Mouse (Mus musculus): ENCODE measurements around the gene Atp6v0e.

The Atp6v0e gene

DNA sequence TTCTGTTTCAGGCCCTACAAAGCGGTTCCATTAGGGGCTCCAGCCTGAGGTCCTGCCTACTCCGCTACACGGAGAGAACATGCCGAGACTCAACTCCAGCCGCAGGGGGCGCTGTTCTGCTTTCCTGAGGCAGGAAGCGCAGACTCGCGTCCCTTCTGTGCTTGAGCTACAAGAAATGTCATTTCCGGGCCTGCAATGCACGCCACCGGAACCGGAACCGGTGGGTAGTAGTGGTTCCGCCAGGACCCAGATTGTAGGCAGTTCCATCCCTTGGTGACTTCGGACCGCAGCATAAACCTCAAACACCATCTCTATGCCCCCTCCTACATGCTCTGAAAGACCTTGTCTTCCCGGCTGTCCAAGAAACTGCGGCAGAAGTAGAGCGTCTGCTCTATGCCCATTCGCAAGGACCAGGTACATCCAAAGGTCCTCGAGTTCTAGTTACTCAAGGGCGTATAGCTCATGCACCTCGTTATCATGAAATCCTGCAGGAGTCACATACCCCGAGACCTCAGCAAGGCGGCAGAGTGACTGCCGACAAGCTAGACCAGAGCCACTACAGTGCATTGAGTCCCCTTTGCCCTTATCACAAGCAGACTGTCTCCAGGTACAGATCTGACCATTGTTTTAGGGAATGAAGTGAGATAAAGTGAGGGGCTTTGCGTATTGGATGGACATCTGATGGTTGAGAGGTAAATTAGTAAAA is at the start of gene Atp6v0e:
TSS of gene Atp6v0e (plus strand) at position 254 of the 706 bp plus-strand sequence.
- in situ Hi-C loops (cut with MboI; ENCODE audit: low sequenced_read_pairs), result loop anchor here (10.0 kb wide), 1 partner anchor 232 kb away; no protein-coding TSS in a partner anchor

DNA sequence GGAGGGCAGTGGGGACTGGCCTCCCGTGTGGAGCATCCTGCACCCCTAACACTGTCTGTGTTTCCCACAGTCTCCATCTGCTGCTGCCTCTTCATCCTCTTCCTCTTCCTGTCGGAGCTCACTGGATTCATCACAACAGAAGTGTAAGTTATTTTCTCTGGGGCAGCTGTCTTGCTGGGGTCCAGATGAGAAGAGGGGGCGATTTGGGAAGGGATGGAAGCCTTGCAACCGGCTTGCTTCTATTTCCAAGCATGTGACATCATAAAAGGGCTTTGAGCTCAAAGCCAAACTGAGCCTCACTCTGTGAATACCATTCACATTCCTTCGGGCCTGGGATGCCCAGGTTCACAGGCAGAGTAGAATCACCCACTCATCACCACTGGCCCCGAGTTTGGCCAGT is 48.7 kb upstream of the Atp6v0e start:
- in situ Hi-C loops (cut with MboI; ENCODE audit: low sequenced_read_pairs), result no loop called here

DNA sequence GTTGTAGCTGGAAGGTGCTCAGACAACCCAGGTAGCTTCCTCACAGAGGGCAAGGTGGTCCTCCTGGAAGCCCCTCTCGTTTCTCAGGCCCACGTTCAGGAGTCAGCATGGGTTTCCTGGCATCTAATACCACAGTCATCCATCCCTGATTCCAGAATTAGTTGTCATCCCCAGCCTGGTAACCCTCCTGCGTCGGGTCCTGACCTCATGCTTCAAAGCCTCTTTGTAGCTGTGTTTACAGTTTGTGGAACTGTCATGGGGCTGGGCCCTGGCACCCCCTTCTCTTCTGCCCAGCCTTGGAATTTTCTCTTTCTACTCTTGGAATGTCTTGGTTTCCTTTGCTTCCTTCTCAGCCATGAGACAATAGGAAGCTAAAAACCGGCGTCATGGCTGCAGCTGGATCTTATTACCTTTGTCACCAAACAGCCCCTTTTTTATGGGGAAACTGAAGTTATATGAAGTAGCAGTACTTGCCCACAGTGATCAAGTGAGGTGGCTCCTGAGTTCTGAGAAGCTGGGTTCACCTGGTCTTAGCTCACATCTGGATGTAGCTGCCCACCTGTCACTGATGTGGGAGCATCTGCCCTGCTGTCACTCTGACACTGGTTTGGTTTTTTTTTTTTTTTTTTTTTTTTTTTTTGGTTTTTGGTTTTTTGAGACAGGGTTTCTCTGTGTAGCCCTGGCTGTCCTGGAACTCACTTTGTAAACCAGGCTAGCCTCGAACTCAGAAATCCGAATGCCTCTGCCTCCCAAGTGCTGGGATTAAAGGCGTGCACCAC is 48.1 kb upstream of the Atp6v0e start:
- in situ Hi-C loops (cut with MboI; ENCODE audit: low sequenced_read_pairs), result no loop called here

DNA sequence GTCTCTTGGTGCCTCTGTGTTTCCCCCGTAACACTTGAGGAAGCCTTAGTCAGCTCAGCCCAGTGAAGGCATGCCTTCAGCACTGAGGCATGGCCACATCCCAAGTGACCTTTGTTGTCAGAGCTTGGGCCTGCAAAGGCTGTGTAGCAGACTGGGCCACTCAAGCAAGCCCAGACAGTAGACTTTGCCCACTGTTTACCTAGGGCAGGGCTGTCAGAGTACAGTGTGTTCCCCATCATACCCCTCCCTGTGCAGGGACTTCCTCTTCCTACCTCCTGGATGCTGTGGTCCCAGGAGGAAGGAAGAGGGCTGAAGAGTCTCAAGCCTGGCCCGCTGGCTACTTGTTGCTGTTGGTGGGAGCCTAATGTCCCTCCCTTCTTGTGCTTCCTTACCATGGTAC is 46.3 kb upstream of the Atp6v0e start:
- in situ Hi-C loops (cut with MboI; ENCODE audit: low sequenced_read_pairs), result no loop called here

DNA sequence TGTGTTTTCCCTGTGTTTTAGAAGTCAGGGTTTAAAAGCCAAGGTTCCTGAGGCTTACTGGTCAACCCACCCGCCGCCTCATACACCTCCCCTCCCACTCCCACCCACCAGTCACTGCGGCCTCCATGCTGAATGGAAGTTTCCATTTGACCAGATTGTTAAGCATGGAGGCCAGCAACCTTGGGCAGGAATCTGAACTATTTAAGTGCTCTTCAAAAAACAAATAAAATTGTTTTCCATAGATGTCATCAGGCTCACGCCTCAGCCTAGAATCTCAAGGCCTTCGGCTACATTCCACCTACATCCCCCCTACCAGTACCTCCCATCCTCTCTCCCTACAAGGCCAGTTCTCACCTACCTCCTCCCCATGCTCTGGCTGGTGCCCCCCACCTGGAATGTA is 44.5 kb upstream of the Atp6v0e start:
- in situ Hi-C loops (cut with MboI; ENCODE audit: low sequenced_read_pairs), result no loop called here

DNA sequence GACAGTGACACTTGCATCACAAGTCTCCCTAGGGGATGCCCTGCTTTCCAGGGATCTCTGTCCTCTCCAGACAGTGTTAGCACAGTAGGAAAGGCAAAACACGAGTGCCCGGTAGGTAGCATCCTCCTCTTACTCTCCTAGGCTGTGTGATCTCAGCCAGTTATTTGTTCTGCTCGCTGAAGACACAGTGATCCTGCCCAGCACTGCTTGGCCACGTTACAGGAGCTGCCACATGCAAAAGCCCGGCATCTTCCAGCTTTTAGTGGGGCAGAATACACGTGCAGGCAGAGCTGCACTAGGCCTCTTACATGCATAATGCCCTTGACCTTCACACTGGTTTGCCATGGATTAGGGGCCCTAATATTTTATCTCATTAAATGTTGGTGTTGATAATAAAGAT is 43.5 kb upstream of the Atp6v0e start:
- in situ Hi-C loops (cut with MboI; ENCODE audit: low sequenced_read_pairs), result no loop called here

DNA sequence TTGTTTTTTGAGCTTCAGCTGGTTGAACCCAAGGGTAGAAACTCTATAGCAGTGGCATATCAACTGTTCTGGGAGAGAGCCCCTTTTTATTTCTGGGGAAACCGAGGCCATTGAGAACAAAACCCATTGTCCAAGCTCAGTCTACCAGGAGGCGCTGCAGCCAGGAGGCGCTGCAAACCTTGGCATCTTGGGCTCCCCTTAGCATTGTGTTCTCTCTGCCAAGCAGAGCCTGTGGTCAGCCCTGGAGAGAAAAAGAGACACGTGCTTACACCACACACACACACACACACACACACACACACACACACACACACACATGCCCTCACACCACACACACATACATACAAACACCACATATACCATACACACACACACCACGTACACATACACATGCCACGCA is 42.7 kb upstream of the Atp6v0e start:
- in situ Hi-C loops (cut with MboI; ENCODE audit: low sequenced_read_pairs), result no loop called here

DNA sequence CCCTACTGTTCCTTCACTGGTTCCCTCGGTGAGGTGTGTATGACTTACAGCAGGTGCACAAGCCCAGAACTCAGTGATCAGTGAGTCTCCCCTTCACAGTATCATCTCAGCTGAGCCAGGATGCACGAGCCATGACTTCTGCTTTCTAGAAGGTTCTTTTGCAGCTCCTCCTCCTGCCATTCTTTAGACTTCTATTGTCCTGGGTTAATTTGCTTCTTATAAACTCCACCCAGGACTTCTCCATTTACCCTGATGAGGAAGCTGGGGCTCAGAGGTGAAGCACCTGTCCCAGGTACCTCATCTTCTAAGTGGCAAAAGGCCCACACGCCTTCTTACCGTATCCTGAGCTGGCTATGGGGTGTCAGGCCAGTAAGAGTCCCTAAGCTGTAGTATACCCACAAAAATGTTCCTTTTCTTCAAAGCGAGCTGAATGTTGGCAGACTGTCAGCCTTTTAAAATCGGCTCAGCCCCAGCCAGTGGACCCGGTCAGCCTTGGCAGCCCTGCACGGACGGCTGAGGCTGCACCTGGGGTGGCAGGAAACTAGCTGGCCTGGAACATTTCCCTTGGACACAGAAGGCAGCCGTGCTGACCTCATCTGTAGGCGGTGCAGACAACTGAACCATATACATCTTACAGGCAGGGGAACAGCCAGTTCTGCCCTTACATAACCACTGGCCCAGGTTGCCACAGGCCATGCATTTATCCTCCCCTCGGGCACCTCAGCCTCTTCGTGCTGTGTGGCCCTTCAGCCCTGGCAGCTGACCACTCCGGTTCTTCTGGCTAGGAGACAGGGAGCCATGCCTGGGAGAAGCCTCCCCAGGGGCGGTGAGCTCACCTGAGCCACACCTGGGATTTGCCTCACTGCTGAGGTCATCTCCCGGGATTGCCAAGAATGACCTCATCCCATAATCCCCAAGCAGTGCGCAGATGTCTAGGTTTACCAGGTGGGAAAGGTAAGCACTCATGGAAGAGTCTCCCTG is 42.0 kb upstream of the Atp6v0e start:
- in situ Hi-C loops (cut with MboI; ENCODE audit: low sequenced_read_pairs), result no loop called here

DNA sequence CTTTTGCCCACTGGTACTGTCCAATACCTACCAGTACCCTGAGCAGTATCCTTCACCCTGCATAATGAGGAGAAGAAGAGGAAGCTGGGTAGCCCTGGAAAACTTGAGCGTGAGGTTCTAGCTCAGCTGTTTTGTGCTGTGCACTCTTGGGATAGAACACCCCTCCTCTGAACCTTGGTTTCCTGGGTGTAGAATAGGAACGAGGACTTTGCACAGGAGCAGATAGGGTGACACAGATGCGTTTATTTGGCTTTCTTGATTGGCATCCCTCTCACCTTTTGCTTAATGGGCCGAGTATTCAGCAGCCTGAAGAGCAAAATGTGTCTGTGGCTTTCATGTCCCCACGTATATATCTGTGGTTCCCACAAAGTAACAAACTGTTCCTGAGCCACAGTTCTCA is 41.1 kb upstream of the Atp6v0e start:
- in situ Hi-C loops (cut with MboI; ENCODE audit: low sequenced_read_pairs), result no loop called here

DNA sequence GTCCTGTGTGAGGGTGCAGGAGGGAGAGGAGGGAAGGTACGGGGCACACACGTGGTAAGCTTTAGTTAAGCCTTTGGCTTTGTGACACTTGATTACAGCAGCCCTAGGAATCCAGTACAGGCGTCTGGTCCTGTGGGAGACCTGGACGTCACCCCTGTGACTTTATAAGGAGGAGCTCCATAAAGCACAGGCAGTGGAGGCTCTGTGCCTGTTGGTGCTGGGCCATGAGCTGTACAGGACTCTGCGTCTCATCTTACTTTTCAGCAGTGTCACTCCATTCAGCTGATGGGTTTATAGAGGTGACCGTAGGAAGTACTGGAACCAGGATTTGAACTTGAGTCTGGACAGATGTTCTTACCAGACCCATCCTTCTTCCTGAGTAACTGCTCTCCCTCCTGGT is 39.0 kb upstream of the Atp6v0e start:
- in situ Hi-C loops (cut with MboI; ENCODE audit: low sequenced_read_pairs), result no loop called here

DNA sequence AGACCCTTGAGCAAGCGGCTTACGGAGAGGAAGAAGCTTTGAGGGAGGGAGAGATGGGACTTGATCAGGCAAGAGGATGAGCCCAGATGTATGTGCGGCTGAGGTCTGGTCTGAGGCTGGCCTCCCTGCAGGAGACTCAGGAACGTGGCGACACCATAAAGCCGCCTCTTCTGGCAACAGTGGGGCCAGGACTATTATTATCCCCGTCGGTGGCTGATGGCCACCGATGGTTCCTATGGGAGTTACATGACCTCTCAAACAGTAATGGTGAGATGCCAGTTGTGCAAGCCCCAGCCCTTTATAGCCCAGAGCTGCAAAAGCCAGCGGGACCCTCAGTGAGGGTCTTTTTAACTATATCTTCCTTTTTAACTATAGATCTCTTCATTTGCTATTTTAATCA is 38.0 kb upstream of the Atp6v0e start:
- in situ Hi-C loops (cut with MboI; ENCODE audit: low sequenced_read_pairs), result loop anchor here (25.0 kb wide), 1 partner anchor 313 kb away; no protein-coding TSS in a partner anchor

DNA sequence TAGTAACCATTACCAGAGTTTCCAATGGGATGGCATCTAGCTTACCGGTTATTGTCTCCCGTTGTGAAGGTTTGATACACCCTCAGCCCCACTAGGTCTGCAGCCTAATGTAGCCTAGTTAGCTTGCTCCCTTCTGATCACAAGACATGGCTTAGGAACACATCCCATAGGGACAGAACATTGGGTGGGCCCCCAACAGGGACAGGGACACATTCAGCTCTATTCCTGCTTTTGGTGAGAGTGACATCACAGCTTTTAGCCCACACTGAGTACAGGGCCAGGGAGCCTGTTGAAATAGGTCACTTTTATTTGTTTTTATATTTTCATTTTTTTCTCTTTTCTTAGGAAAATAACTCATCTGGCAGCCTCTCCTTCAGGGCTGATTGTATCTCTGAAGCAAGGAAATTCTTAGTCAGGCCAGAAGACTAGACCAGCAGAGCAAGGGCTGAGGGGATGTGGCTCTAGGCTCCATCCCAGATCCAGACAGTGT is 37.5 kb upstream of the Atp6v0e start:
- in situ Hi-C loops (cut with MboI; ENCODE audit: low sequenced_read_pairs), result loop anchor here (25.0 kb wide), 1 partner anchor 313 kb away; no protein-coding TSS in a partner anchor

DNA sequence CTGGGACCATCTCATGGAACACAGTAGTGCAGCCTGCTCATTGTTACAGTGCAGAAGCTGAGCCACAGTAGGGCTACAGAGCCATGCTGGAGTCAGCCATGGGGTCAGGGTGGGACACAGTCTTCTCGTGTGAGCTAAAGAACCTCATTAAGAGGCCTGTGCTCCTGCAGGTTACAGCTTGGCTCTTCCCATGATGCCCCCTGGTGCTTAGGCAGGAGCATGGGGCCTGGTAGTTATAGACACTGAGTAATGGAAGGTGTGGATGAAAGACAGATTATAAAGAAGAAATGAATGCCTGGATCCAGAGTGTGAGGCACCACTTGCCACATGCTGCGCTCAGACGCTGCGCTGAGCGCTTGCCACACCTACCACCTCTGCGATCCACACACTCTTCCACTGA is 34.6 kb upstream of the Atp6v0e start:
- in situ Hi-C loops (cut with MboI; ENCODE audit: low sequenced_read_pairs), result loop anchor here (25.0 kb wide), 1 partner anchor 316 kb away; no protein-coding TSS in a partner anchor

DNA sequence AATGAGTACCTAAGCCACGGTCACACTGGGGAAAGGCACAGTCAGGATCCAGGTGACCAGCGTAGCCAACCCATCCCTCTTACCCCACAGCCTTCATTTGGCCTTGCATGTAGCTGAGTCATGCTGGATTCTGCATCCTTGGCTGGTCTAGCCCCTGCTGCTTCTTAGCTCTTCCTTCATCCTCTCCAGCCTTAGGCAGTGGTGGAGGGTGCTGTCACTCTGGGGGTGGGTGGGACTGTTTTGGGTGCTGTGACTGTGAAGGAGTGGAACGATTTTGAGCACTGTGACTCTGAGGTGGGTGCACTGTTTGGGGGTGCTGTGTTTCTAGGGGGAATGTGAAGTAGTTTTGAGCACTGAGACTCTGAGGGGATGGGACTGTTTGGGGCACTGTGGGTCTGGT is 34.1 kb upstream of the Atp6v0e start:
- in situ Hi-C loops (cut with MboI; ENCODE audit: low sequenced_read_pairs), result loop anchor here (25.0 kb wide), 1 partner anchor 317 kb away; no protein-coding TSS in a partner anchor

DNA sequence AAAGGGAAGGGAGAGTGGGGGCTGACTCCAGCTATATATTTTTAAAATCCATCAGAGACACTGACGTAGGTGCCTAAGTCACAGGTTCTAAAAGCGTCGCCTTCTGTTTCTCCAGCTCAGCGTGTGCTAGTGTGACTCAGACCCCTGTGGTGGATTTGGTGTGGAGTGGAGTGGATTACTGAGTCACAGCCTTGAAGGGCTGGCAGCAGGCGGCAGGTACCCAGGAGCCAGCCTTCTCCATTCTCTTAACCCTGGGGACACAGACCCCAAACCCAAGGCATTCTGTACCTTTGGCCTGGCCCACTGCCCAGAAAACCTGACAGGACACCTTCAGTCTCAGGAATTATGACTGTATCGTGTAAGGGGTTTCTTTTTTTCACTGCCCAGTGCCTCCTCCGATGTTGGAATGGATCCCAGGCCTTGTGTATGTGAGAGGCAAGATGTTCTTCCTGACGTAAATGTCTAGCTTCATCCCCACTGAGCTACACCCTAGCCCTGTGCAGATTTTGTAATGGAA is 31.2 kb upstream of the Atp6v0e start:
- in situ Hi-C loops (cut with MboI; ENCODE audit: low sequenced_read_pairs), result loop anchor here (25.0 kb wide), 1 partner anchor 320 kb away; no protein-coding TSS in a partner anchor

DNA sequence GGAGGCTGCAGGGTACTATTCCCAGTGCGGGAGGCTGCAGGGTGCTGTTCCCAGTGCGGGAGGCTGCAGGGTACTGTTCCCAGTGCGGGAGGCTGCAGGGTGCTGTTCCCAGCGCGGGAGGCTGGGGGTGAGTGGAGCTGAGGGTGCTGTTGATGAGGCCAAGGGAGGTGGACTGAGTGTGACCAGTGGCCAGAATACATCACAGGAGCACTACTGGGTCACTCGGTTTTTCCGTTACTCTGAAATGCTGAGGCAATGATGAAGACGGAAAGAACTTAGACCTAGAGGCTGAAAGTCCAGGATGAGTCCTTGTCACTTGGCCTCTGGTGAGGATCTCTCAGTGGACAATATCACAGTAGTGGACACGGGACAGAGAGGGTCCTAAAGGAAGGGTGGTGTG is 29.8 kb upstream of the Atp6v0e start:
- in situ Hi-C loops (cut with MboI; ENCODE audit: low sequenced_read_pairs), result loop anchor here (25.0 kb wide), 1 partner anchor 321 kb away; no protein-coding TSS in a partner anchor

DNA sequence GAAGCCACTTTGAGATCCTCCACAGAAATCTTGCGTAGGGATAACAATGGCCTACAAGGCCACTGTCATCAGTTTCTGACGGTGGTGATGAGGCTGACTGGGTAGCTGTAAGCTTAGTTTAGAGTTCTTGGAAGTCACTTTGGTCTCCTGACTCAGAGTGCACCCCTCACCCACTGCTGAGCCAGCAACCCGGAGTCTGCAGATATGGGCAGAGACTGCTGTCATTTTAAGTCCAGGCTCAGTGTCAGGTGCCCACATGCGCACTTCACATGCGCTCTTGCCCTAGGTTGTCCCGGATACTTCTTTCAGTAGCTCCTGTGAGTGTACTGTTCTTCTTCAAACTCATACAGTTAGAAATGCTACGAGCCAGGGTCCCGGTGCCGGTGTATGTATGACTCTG is 29.1 kb upstream of the Atp6v0e start:
- in situ Hi-C loops (cut with MboI; ENCODE audit: low sequenced_read_pairs), result loop anchor here (25.0 kb wide), 1 partner anchor 322 kb away; no protein-coding TSS in a partner anchor

DNA sequence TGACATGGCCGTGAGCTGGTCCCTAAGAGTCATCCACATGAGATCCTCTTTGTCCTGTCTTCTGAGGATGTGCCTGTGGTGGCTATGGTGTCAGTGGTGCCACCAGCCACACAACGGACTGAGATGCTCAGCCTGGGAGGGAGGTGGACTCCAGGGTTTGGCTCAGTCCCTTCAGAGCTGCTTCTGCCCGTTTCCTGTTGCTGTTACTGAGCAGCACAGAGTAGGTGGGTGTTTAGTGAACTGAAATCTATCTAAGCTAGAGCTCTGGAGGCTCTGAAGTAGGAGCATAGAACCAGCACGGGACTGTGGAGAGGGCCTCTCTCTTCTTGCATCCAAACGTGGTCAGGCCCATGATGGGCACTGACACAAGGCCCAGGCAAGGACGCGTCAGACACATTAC is 28.5 kb upstream of the Atp6v0e start:
- in situ Hi-C loops (cut with MboI; ENCODE audit: low sequenced_read_pairs), result loop anchor here (25.0 kb wide), 1 partner anchor 322 kb away; no protein-coding TSS in a partner anchor

DNA sequence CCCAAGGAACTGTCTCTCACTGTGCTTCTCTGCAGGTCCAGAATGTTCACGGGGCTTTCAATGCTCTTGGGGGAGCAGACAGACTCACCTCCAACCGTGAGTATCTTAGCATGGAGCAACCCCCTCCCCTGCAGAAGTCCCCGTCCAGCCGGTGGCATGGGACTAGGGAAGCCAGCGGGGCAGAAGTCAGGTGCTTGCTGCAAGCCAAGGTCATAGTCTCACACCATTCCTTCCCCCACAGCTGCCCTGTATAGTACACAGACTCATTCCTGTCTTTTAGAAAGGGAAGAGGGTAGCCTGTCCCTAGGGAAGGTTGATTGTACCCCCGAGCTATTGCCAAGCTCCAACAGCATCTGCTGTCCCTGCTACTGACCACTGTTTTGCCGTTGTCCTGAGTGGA is 27.1 kb upstream of the Atp6v0e start:
- in situ Hi-C loops (cut with MboI; ENCODE audit: low sequenced_read_pairs), result loop anchor here (5.0 to 25.0 kb wide), 2 partner anchors 159 to 324 kb away; no protein-coding TSS in a partner anchor

DNA sequence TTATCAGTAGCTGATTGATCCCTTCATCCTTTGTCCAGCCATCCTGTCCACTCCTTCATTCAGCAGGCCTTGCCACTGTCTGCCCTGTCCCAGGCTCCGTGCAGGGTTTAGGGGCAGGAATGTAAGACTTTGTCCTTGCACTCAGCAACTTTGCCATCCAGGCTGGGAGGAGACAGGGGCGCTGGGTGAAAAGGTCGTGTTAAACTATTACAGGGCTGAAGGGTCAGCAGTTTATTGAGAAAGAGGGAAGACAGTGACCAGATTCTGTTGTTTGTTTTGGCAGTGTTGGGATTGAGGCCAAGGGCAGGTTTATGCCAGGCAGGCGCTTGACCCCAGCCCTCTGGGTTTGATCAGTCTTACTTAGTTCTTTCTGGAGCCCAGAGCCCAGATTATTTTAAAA is 25.2 kb upstream of the Atp6v0e start:
- in situ Hi-C loops (cut with MboI; ENCODE audit: low sequenced_read_pairs), result loop anchor here (5.0 to 25.0 kb wide), 2 partner anchors 161 to 326 kb away; no protein-coding TSS in a partner anchor
